Mouse (Mus musculus) lung, postnatal 0 days (tissue): ENCODE measurements around the gene Evx2.

ENCODE experiments used
- CTCF ChIP-seq: IDR thresholded peaks from 2 replicates; pipeline ENCODE4 v1.5.1; 2016; ENCODE audit warnings: antibody characterized with exemption, mild to moderate bottlenecking
- EP300 ChIP-seq: IDR thresholded peaks from 2 replicates; pipeline ENCODE4 v1.6.1; 2016; ENCODE audit warnings: antibody characterized with exemption, mild to moderate bottlenecking, control low read depth

DNA sequence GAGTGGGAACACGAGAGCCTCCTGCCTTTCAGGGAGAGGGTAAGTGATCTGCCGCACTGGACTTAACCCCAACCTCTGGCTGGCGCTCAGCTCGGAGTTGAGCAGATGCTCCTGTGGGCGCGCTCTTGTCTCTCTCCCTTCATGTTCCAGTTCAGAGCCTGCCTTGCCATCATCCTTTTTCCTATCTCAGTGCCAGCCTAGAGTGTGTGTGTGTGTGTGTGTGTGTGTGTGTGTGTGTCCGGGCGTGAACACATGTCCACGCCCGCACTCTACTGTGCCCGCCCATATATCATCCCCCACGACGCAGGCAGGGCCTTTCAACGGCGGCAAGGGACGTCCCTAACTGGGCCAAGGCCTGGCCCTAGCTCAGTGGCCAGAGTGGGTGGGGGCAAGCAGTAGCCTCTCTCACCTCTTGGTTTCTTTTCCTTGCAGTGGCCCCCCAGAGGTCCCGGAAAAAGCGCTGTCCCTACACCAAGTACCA, 24.2 kb upstream of the Evx2 start:
- TF ChIP-seq CTCF (no peak), EP300 (no peak)
